ENCODE assay signal across 8 mouse cellular contexts in genomic region chr2:168106701-168107178, GRCm38 (mm10). TPM values are rescaled to one million over a fixed set of nuclear protein-coding genes. Genes with fewer than 3 reads are reported as not detected.
DNase-seq lines count a peak whose midpoint lies in the region; ATAC-seq and TF ChIP-seq lines count a peak whose summit lies in the region.

No protein-coding gene starts in this region.

- TF ChIP-seq CTCF in liver, postnatal 0 days (IDR thresholded peaks at IDR 0.05; ENCODE audit: low read depth), result no peak
- TF ChIP-seq CTCF in heart, adult 2 months (IDR thresholded peaks at IDR 0.05), result no peak
- TF ChIP-seq CTCF in kidney, adult 2 months (conservative IDR thresholded peaks at IDR 0.05; ENCODE audit: insufficient read depth, insufficient read length, low read depth, low read length), result no peak

- no peaks in the 10 kb centered on the region for H3K36me3 ChIP-seq in liver, postnatal 0 days (replicated peaks; ENCODE audit: insufficient read depth, low read length)
- no peaks in the 10 kb centered on the region for H3K36me3 ChIP-seq in heart, adult 2 months (ENCODE audit: control insufficient read depth, insufficient read depth, low read length)
- H3K36me3 ChIP-seq in kidney, adult 2 months (ENCODE audit: control insufficient read depth, insufficient read depth, low read length), result no peaks in the 10 kb centered on the region

- intact Hi-C loops in heart, adult 2 months (cut with DNase I), result no loop called here
- intact Hi-C loops in left cerebral cortex, postnatal 36 days (cut with DNase I), result no loop called here

- ATAC-seq in liver, postnatal 0 days, result no peak

- no peak overlapping the region for H3K4me2 ChIP-seq in liver, postnatal 0 days (ENCODE audit: low read depth, low read length)

- H3K79me2 ChIP-seq in heart, adult 2 months (replicated peaks; ENCODE audit: control insufficient read depth, insufficient read depth, low read length), result no peaks in the 10 kb centered on the region

- no peak overlapping the region for H3K9ac ChIP-seq in liver, postnatal 0 days (replicated peaks)
- H3K9ac ChIP-seq in heart, adult 2 months (ENCODE audit: low read depth, low read length), result no peak overlapping the region

- H3K9me3 ChIP-seq in liver, postnatal 0 days (ENCODE audit: low read length), result no peaks in the 10 kb centered on the region

- H3K27ac ChIP-seq in liver, postnatal 0 days (ENCODE audit: low read depth), result peak overlapping the region; percentile 11; the same call in 1 of the 2 replicates
- H3K27ac ChIP-seq in heart, adult 2 months, result no peak overlapping the region
- H3K27ac ChIP-seq in kidney, adult 2 months (ENCODE audit: insufficient read depth, low read depth, low read length), result peak overlapping the region; percentile 40; the same call in 1 of the 2 replicates

- H3K4me3 ChIP-seq in liver, postnatal 0 days (ENCODE audit: low read depth, low read length), result no peak overlapping the region
- no peak overlapping the region for H3K4me3 ChIP-seq in heart, adult 2 months
- H3K4me3 ChIP-seq in kidney, adult 2 months (ENCODE audit: insufficient read depth, low read depth, low read length), result no peak overlapping the region

- DNase-seq in liver, postnatal 0 days, result no peak
- DNase-seq in liver, result no peak
- peak; percentile 85 to 86 for DNase-seq in cerebellum, postnatal 36 days
- DNase-seq in heart, adult 2 months, result peak; percentile 81 to 83
- DNase-seq in kidney, adult 2 months, result peak; percentile 92
- peak; percentile 88 to 92 for DNase-seq in left cerebral cortex, postnatal 36 days (ENCODE audit: low spot score in 2 of 2)
- DNase-seq in right cerebral cortex, postnatal 4 days, result peak; percentile 82
- no peak for DNase-seq in spleen, postnatal 36 days (ENCODE audit: low spot score in 2 of 2)

- peaks cover 6% of the 10 kb centered on the region for H3K4me1 ChIP-seq in liver, postnatal 0 days (ENCODE audit: insufficient read depth)
- no peaks in the 10 kb centered on the region for H3K4me1 ChIP-seq in heart, adult 2 months (ENCODE audit: control insufficient read depth, insufficient read depth, low read length)
- peaks cover 11% of the 10 kb centered on the region; the same call in 1 of the 2 replicates for H3K4me1 ChIP-seq in kidney, adult 2 months (ENCODE audit: control insufficient read depth, insufficient read depth, low read length)

- 74% methylated on average over 20 of the region's 20 CpGs for WGBS in liver, postnatal 0 days (ENCODE audit: insufficient replicate concordance)
- WGBS in heart, adult 2 months, result 24% methylated on average over 20 of the region's 20 CpGs
- 31% methylated on average over 20 of the region's 20 CpGs for WGBS in kidney, adult 2 months

- no peak for TF ChIP-seq EP300 in liver, postnatal 0 days (IDR thresholded peaks at IDR 0.05; ENCODE audit: low read depth)
- TF ChIP-seq EP300 in heart, adult 2 months (IDR thresholded peaks at IDR 0.05; ENCODE audit: insufficient read depth, low read depth, low read length), result no peak

- no peaks in the 10 kb centered on the region for H3K27me3 ChIP-seq in liver, postnatal 0 days (ENCODE audit: insufficient read depth, low read length)
- no peaks in the 10 kb centered on the region for H3K27me3 ChIP-seq in heart, adult 2 months (ENCODE audit: control insufficient read depth, insufficient read depth, low read length)
- no peaks in the 10 kb centered on the region for H3K27me3 ChIP-seq in kidney, adult 2 months (replicated peaks; ENCODE audit: control insufficient read depth, insufficient read depth, low read length)

- no peak for TF ChIP-seq POLR2A in heart, adult 2 months (IDR thresholded peaks at IDR 0.05; ENCODE audit: insufficient read depth, low read depth, low read length)
- TF ChIP-seq POLR2A in kidney, adult 2 months (IDR thresholded peaks at IDR 0.05; ENCODE audit: low read depth, low read length), result no peak

RNA-seq across cellular contexts. Expression of gene Pard6b, which starts 25.9 kb away (rescaled TPM):
- polyA plus RNA-seq in liver, postnatal 0 days (2015; fragmentation: Nextera tagmentation; extraction: Ambion mirVana), result 2.3 and 2.7 TPM in 2 replicates
- total RNA-seq in heart, adult 2 months (2021), result 1 to 10 TPM; 2.0 to 2.2 TPM
- 2.4 TPM in 2 replicates for polyA plus RNA-seq in heart, adult 2 months (2012; rRNA removed)
- 41.0 and 44.4 TPM in 2 replicates for polyA plus RNA-seq in kidney, adult 2 months (2012; rRNA removed)
- 1 to 10 TPM; 4.4 to 5.8 TPM for total RNA-seq in left cerebral cortex, postnatal 36 days (2021)

Comparison
In these comparisons a context has a peak if more than half of its experiments do, and no peak if none do; other contexts are left out.
1. DNase-seq: peak in cerebellum, postnatal 36 days (2 of 2), heart, adult 2 months (2 of 2), kidney, adult 2 months (single experiment), left cerebral cortex, postnatal 36 days (2 of 2) and right cerebral cortex, postnatal 4 days (single experiment); none in liver, postnatal 0 days (single experiment), liver (single experiment) and spleen, postnatal 36 days (0 of 2).
2. RNA of gene Pard6b, which starts 25.9 kb away (polyA plus RNA-seq): 41.0 to 44.4 TPM in kidney, adult 2 months; 2.4 TPM in heart, adult 2 months and 2.3 to 2.7 TPM in liver, postnatal 0 days; every median in the first group is over 10 times any median in the second.